ENCODE assay signal across 8 mouse cellular contexts in the genomic region with DNA sequence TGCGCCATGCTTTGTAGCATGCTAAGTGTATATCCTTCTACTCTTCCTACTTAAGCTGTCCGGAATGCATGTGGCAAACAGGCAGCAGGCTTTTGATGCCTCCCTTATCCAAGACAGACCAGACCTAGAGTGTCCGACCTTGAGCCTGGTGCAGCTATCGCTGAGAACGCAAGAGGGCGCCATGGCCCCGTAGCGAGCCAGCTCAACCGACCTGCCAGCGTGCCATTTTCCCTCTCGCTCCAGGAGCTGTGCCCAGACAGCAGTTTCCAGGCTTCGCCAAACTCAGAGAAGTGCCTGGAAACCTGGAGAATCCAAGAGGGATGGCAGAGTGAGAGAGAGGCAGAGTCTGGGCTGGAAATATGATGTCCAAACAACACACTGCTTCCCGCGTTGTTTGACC.
A peak's percentile ranks its signal among the peaks of the same experiment; 100 is the strongest.
DNase-seq lines count a peak whose midpoint lies in the region; ATAC-seq lines count a peak whose summit lies in the region.

No protein-coding gene starts in this region.

- H3K9ac ChIP-seq in heart, embryonic 12.5 days, result no peak overlapping the region
- no peak overlapping the region for H3K9ac ChIP-seq in kidney, embryonic 16.5 days (replicated peaks; ENCODE audit: low read length)

- H3K4me1 ChIP-seq in erythroblast, embryonic 14.5 days (ENCODE audit: control insufficient read depth), result peaks cover 38% of the 10 kb centered on the region
- peaks cover 10% of the 10 kb centered on the region; the same call in 1 of the 2 replicates for H3K4me1 ChIP-seq in heart, embryonic 12.5 days (replicated peaks)
- peaks cover 17% of the 10 kb centered on the region for H3K4me1 ChIP-seq in kidney, embryonic 16.5 days (ENCODE audit: insufficient read depth, low read length)

- peaks cover 27% of the 10 kb centered on the region for H3K27me3 ChIP-seq in erythroblast, embryonic 14.5 days (ENCODE audit: control insufficient read depth)
- H3K27me3 ChIP-seq in heart, embryonic 12.5 days (replicated peaks), result peaks cover 85% of the 10 kb centered on the region
- H3K27me3 ChIP-seq in kidney, embryonic 16.5 days (ENCODE audit: insufficient read depth, low read length), result peaks cover 32% of the 10 kb centered on the region

- H3K4me3 ChIP-seq in erythroblast, embryonic 14.5 days (replicated peaks), result peak overlapping the region; percentile 30
- H3K4me3 ChIP-seq in heart, embryonic 12.5 days, result peak overlapping the region; percentile 38
- H3K4me3 ChIP-seq in kidney, embryonic 16.5 days (ENCODE audit: low read length), result peak overlapping the region; percentile 22; the same call in 1 of the 2 replicates

- WGBS in heart, embryonic 12.5 days, result 2% methylated on average over 14 of the region's 14 CpGs
- WGBS in kidney, embryonic 16.5 days, result 5% methylated on average over 14 of the region's 14 CpGs

- no peaks in the 10 kb centered on the region for H3K36me3 ChIP-seq in erythroblast, embryonic 14.5 days (ENCODE audit: control insufficient read depth)
- H3K36me3 ChIP-seq in heart, embryonic 12.5 days, result no peaks in the 10 kb centered on the region
- no peaks in the 10 kb centered on the region for H3K36me3 ChIP-seq in kidney, embryonic 16.5 days (ENCODE audit: insufficient read depth, low read length)

- peak overlapping the region; percentile 67 for H3K4me2 ChIP-seq in heart, embryonic 12.5 days
- peak overlapping the region; percentile 42 for H3K4me2 ChIP-seq in kidney, embryonic 16.5 days (replicated peaks; ENCODE audit: low read depth, low read length)

- DNase-seq in A20 (ENCODE audit: low read depth, low spot score) (peak; percentile 63), liver (peak; percentile 78)
- DNase-seq in brain, adult 2 months (ENCODE audit: low read depth, low spot score), result peak; percentile 85
- peak; percentile 56 for DNase-seq in naive thymus-derived CD4-positive, alpha-beta T cell, adult 2 months (ENCODE audit: low read depth)
- peak; percentile 66 to 79 for DNase-seq in spleen, postnatal 4 days (ENCODE audit: low spot score in 2 of 2)

- H3K9me3 ChIP-seq in erythroblast, embryonic 14.5 days (ENCODE audit: control insufficient read depth, low read length), result no peaks in the 10 kb centered on the region
- no peaks in the 10 kb centered on the region for H3K9me3 ChIP-seq in heart, embryonic 12.5 days (replicated peaks)
- no peaks in the 10 kb centered on the region for H3K9me3 ChIP-seq in kidney, embryonic 16.5 days (ENCODE audit: low read length)

- ATAC-seq in heart, embryonic 12.5 days (ENCODE audit: insufficient number of reproducible peaks, low FRiP score), result 0 out of 2 replicates have a peak, but pooled peaks have one; percentile 65
- ATAC-seq in kidney, embryonic 16.5 days (ENCODE audit: low FRiP score, low TSS enrichment), result peak; percentile 86

- no peak overlapping the region for H3K27ac ChIP-seq in heart, embryonic 12.5 days (ENCODE audit: poor library complexity, severe bottlenecking)
- no peak overlapping the region for H3K27ac ChIP-seq in kidney, embryonic 16.5 days (ENCODE audit: low read length)
